Mouse (Mus musculus) brain, adult 2 months (tissue): ENCODE data around the gene Ogg1.
A peak's percentile ranks its signal among the peaks of the same experiment; 100 is the strongest.

ENCODE experiments used
- DNase-seq: peaks from one replicate; pipeline ENCODE4 v3.0.0; 2011; ENCODE audit warnings: low read depth, low spot score

Ogg1 gene

GRCm38 (mm10) chr6:113368577-113368976 is 41.8 kb downstream of the Ogg1 start:
- no peak for DNase-seq

- DNase-seq = no peak
These were observed 43.6 kb downstream of the Ogg1 start for GRCm38 (mm10) chr6:113370194-113370929.

GRCm38 (mm10) chr6:113373491-113373890 is 46.7 kb downstream of the Ogg1 start:
- DNase-seq = no peak

GRCm38 (mm10) chr6:113377172-113377495 is 50.4 kb downstream of the Ogg1 start:
- no peak for DNase-seq

GRCm38 (mm10) chr6:113377496-113378385 is 51.0 kb downstream of the Ogg1 start, which contains the start of the genes Tada3 and Arpc4:
Tada3 (minus strand) TSS chr6:113377883.
Arpc4 (plus strand) TSS chr6:113378115.
- peak; percentile 98 for DNase-seq

GRCm38 (mm10) chr6:113379246-113379645 is 52.5 kb downstream of the Ogg1 start:
- peak; percentile 26 for DNase-seq

- no peak for DNase-seq
These were observed 53.7 kb downstream of the Ogg1 start for GRCm38 (mm10) chr6:113380480-113380879.

- DNase-seq = peak; percentile 67
These were observed 57.7 kb downstream of the Ogg1 start for GRCm38 (mm10) chr6:113384351-113384927.
